Mouse (Mus musculus) kidney, embryonic 15.5 days (tissue): ENCODE data around the gene Mmp24. TPM values are rescaled to one million over a fixed set of nuclear protein-coding genes. Genes with fewer than 3 reads are reported as not detected.

ENCODE experiments used
- ATAC-seq: fragments of 200-750 bp; cut with Nextera tagmentation; replicated peaks from 2 replicates; pipeline ENCODE4 v1.8.0; 2017; ENCODE audit warnings: moderate TSS enrichment; ENCODE audit not compliant: low FRiP score
- H3K27ac ChIP-seq: fragments of 300-500 bp; sonication (generic); 2 replicates; pipeline ENCODE4 v1.5.1; 2015; ENCODE audit warnings: mild to moderate bottlenecking, inconsistent platforms
- H3K27me3 ChIP-seq: fragments of 300-500 bp; sonication (generic); 2 replicates; pipeline ENCODE4 v1.6.1; 2015; ENCODE audit warnings: inconsistent platforms
- H3K36me3 ChIP-seq: fragments of 300-500 bp; sonication (generic); 2 replicates; pipeline ENCODE4 v1.6.1; 2015; ENCODE audit warnings: inconsistent platforms
- H3K4me1 ChIP-seq: fragments of 300-500 bp; sonication (generic); 2 replicates; pipeline ENCODE4 v1.6.1; 2015; ENCODE audit warnings: inconsistent platforms
- H3K4me2 ChIP-seq: fragments of 300-500 bp; sonication (generic); 2 replicates; pipeline ENCODE4 v1.6.1; 2015; ENCODE audit warnings: moderate library complexity, mild to moderate bottlenecking, inconsistent platforms
- H3K4me3 ChIP-seq: fragments of 300-500 bp; sonication (generic); replicated peaks from 2 replicates; pipeline ENCODE4 v1.5.1; 2015; ENCODE audit warnings: mild to moderate bottlenecking, inconsistent platforms
- H3K9ac ChIP-seq: fragments of 300-500 bp; sonication (generic); 2 replicates; pipeline ENCODE4 v1.6.1; 2015; ENCODE audit warnings: mild to moderate bottlenecking, inconsistent platforms
- H3K9me3 ChIP-seq: fragments of 300-500 bp; sonication (generic); replicated peaks from 2 replicates; pipeline ENCODE4 v1.6.1; 2016; ENCODE audit warnings: inconsistent platforms
- WGBS: fragments of 180-500 bp; shearing (Covaris S2); methylation state at CpG from one replicate; pipeline ENCODE4 v1.1.7; 2015; ENCODE audit warnings: mixed read lengths; 5-methylcytosine and 5-hydroxymethylcytosine counted together
- polyA plus RNA-seq: library from polyadenylated mRNA; unstranded; fragments of >200 nt; fragmentation: Nextera tagmentation; extraction: Ambion mirVana; gene quantifications from 2 replicates; pipeline ENCODE4 v1.2.1, GENCODE M21; 2015

The Mmp24 gene
- polyA plus RNA-seq, 1 experiment from 2014 or later: 0.16 TPM

DNA sequence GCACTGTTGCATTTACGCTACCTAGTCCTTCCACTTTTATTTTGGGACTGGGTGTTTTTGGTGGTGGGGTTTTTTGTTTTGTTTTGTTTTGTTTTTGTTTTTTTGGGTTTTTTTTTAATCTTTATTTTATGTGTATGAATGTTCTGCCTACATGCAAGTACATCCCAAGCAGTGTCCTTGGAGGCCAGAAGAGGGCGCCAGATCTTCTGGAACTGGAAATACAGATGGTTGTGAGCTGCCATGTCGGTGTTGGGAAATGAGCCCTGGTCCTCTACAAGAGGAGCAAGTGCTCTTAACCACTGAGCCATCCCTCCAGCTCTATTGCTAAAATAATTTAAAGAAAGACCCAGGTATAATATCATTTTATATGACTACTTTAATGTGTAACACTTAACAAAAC, 27.6 kb downstream of the Mmp24 start:
- Histone ChIP-seq H3K4me2 (no peak overlapping the region), H3K4me1 (no peaks in the 10 kb centered on the region), H3K36me3 (no peaks in the 10 kb centered on the region), H3K27ac (no peak overlapping the region), H3K9ac (no peak overlapping the region), H3K27me3 (no peaks in the 10 kb centered on the region), H3K4me3 (no peak overlapping the region), H3K9me3 (no peaks in the 10 kb centered on the region)
- ATAC-seq: no peak
- 67% methylated on average over 3 of the region's 3 CpGs for WGBS

DNA sequence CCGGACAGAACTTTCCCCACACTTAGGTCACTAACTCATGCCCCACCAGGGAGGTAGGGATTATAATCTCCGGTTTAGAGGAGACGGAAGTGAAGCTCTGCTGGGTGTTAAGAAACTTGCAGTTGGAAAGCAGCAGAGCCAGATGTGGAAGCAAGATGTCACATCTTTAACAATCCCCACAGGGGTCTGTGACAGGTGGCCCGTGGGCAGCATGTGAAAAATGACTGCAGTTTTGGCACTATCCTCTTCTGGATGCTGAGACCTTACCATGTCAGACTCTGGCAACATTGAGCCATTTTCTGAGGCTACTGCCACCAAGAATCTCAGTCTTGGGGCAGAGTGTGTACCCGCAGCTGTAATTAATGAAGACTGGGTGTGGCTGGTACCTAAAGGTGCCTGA, 28.9 kb downstream of the Mmp24 start:
- 63% methylated on average over 5 of the region's 5 CpGs for WGBS
- H3K36me3 ChIP-seq: no peaks in the 10 kb centered on the region

DNA sequence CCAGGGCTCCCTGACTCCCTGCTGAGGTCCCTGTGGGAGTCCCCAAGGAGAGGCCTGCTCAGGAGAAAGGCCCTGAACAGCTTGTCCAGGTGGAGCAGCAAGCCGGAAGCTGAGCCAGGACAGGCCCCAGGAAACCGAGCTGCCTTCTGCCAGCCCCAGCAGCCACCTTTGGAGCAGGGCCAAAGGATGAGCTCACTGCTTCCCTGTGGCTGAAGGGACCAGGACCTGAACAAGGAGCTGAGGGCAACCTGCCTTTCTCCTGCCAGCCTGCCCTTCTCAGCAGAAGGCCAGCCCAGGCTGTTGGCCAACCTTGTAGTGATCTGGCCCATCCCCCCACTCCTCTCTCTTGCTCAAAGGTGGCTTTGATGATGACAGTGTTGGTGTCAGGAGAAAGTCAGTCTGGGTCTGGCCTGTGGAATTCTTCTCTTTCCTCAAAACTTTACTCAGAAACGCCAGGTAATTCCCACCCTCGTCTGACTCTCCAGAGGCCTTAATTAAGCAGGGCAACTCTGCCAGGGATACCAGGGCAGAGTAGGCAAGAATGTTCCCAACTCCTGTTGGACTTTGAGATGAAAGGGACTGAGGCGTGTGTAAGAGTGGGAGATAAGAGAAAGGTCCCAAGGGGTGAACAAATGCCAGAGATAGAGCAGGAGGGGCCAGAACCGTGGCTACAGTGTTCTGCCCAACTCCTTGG, 30.2 kb downstream of the Mmp24 start:
- ATAC-seq: no peak
- 52% methylated on average over 6 of the region's 6 CpGs for WGBS
- Histone ChIP-seq H3K4me1 (no peaks in the 10 kb centered on the region), H3K9ac (no peak overlapping the region), H3K27me3 (no peaks in the 10 kb centered on the region), H3K4me3 (no peak overlapping the region), H3K27ac (no peak overlapping the region), H3K4me2 (no peak overlapping the region), H3K36me3 (no peaks in the 10 kb centered on the region), H3K9me3 (no peaks in the 10 kb centered on the region)

More for the DNA sequence above, 28.9 kb downstream of the Mmp24 start:
- H3K9ac ChIP-seq: no peak overlapping the region
- ATAC-seq: no peak
- H3K4me3 ChIP-seq: no peak overlapping the region
- no peak overlapping the region for H3K4me2 ChIP-seq
- H3K27ac ChIP-seq: no peak overlapping the region
- H3K4me1 ChIP-seq: no peaks in the 10 kb centered on the region
- no peaks in the 10 kb centered on the region for H3K27me3 ChIP-seq
- H3K9me3 ChIP-seq: no peaks in the 10 kb centered on the region

DNA sequence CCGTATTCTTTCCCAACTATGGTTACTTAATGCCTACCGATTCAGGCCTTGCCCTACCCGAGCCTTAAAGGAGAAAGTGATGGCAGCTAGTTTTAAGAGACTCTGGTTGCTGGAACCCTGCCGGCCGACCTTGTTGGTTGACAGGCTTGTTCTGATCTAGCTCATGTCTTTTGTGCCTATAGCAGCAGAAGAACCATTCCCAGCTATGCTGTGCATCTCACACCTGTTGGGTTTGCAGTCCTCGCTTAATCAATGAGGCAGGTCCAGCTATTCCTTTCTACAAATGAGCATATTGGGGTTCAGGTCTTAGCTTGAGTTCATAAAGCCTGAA, 30.7 kb downstream of the Mmp24 start:
- no peak overlapping the region for H3K4me3 ChIP-seq
- no peaks in the 10 kb centered on the region for H3K36me3 ChIP-seq
- no peak overlapping the region for H3K27ac ChIP-seq
- 89% methylated on average over 6 of the region's 6 CpGs for WGBS
- no peaks in the 10 kb centered on the region for H3K9me3 ChIP-seq
- H3K9ac ChIP-seq: no peak overlapping the region
- ATAC-seq: no peak
- H3K27me3 ChIP-seq: no peaks in the 10 kb centered on the region
- no peaks in the 10 kb centered on the region for H3K4me1 ChIP-seq
- H3K4me2 ChIP-seq: no peak overlapping the region

DNA sequence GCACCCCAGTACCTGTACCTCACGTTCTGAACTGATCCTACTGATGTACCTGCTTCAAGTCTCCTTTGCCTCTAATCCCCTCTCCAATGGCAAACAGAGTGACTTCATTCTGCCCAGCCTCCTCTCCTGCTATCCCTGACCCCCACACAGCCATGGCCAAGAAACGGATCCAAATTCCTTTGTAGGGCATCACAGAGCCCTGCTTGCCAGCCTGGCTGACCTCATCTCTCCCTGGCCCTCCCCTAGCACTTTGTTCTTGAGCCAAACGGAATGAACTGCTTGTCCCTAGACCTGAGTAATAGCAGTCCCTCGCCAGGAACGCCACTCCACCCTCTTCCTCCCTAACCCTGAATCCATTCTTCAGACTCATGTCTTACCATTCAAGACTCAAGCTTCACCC, 31.4 kb downstream of the Mmp24 start:
- no peak overlapping the region for H3K9ac ChIP-seq
- no peaks in the 10 kb centered on the region for H3K9me3 ChIP-seq
- no peak overlapping the region for H3K4me3 ChIP-seq
- H3K36me3 ChIP-seq: no peaks in the 10 kb centered on the region
- WGBS: 61% methylated on average over 5 of the region's 5 CpGs
- no peak overlapping the region for H3K27ac ChIP-seq
- H3K4me2 ChIP-seq: no peak overlapping the region
- no peaks in the 10 kb centered on the region for H3K4me1 ChIP-seq
- no peaks in the 10 kb centered on the region for H3K27me3 ChIP-seq
- no peak for ATAC-seq

DNA sequence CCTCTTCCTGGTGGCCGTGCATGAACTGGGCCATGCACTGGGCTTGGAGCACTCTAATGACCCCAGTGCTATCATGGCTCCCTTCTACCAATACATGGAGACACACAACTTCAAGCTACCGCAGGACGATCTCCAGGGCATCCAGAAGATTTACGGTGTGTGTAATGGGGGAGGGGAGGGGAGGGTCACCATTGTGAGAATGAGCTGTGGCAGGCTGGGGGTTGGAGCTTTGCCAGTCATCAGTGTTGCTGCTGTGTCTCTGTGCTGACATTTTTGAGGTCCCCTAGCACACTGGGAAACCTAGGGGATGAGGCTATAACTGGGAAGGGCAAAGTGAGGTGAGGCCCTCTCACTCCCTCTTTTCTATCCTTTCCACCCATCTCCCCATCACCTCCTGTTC, 32.3 kb downstream of the Mmp24 start:
- H3K4me2 ChIP-seq: no peak overlapping the region
- H3K4me1 ChIP-seq: no peaks in the 10 kb centered on the region
- H3K27me3 ChIP-seq: no peaks in the 10 kb centered on the region
- no peak overlapping the region for H3K27ac ChIP-seq
- no peak overlapping the region for H3K9ac ChIP-seq
- no peaks in the 10 kb centered on the region for H3K36me3 ChIP-seq
- no peak overlapping the region for H3K4me3 ChIP-seq
- WGBS: 38% methylated on average over 4 of the region's 4 CpGs
- no peaks in the 10 kb centered on the region for H3K9me3 ChIP-seq
- ATAC-seq: no peak

DNA sequence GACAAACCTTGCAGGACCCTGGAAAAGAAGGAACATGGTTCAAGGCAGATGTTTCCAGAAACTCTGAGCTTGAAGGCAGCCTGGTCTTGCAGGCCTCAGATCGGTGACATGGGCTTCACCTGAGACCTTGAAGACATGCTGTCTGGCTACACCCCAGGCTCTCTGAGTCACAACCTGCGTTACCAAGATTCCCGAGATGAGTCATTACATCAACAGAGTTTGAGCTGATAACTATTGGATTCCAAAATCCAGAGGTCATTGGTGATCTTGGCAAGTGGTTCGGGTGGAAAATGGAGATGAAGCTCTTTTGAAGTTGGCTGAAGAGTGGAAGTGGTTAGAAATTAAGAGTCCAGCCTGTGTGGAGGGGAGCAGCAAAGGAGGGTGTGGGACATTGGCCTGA, 34.5 kb downstream of the Mmp24 start:
- WGBS: 83% methylated on average over 4 of the region's 4 CpGs
- ATAC-seq: no peak
- Histone ChIP-seq H3K4me3 (no peak overlapping the region), H3K9me3 (no peaks in the 10 kb centered on the region), H3K36me3 (no peaks in the 10 kb centered on the region), H3K4me2 (no peak overlapping the region), H3K9ac (no peak overlapping the region), H3K27ac (no peak overlapping the region), H3K27me3 (no peaks in the 10 kb centered on the region), H3K4me1 (no peaks in the 10 kb centered on the region)

DNA sequence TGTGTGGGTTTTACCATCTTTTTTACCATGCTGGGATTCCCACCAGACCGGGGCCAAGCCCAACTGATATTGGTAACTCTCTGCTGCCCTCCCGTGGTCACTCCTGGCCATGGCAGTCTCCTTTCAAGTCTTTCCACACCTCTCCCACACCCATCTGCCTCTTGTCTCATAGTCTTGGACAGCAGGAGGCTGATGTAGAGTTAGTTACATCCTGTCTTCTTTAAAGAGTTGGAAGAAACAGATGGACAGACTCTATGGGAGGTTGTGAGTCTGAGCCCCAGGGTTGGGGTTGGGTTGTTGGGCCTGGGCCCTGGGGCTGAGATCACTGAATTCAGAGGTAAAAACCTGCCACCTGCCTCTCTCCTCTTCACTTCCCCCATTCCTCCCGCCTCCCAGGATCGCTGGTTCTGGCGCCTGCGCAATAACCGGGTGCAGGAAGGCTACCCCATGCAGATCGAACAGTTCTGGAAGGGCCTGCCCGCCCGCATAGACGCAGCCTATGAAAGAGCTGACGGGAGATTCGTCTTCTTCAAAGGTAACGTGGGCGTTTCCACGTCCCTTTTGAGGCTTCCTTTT, 36.8 kb downstream of the Mmp24 start:
- Histone ChIP-seq H3K27me3 (no peaks in the 10 kb centered on the region), H3K27ac (no peak overlapping the region), H3K4me1 (no peaks in the 10 kb centered on the region), H3K9me3 (no peaks in the 10 kb centered on the region), H3K36me3 (no peaks in the 10 kb centered on the region), H3K9ac (no peak overlapping the region), H3K4me3 (no peak overlapping the region), H3K4me2 (no peak overlapping the region)
- ATAC-seq: no peak
- whole genome bisulfite sequencing: 36% methylated on average over 16 of the region's 16 CpGs

DNA sequence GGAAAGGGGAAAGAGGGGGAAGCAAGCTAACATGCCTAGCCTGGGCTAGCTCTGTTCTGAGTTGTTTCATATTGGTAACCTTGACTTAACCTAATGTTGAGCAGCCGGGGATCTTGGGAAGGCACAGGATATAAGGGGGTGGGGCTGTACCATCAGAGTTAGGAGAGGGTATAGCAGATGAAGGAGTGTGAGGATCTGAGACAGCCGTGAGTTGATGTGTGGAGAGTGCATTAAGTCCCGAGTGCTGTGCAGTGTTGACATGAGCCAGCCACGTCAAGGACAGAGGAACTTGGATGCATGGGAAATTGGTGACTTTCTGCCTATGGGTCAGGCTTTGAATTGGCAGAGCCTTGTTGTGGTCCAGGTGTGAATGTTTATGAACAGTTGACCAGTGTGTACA, 37.5 kb downstream of the Mmp24 start:
- 77% methylated on average over 4 of the region's 4 CpGs for WGBS
- H3K9me3 ChIP-seq: no peaks in the 10 kb centered on the region
- no peaks in the 10 kb centered on the region for H3K27me3 ChIP-seq
- H3K4me1 ChIP-seq: no peaks in the 10 kb centered on the region
- no peak overlapping the region for H3K4me3 ChIP-seq
- no peaks in the 10 kb centered on the region for H3K36me3 ChIP-seq
- no peak overlapping the region for H3K9ac ChIP-seq
- no peak for ATAC-seq
- no peak overlapping the region for H3K27ac ChIP-seq
- H3K4me2 ChIP-seq: no peak overlapping the region

DNA sequence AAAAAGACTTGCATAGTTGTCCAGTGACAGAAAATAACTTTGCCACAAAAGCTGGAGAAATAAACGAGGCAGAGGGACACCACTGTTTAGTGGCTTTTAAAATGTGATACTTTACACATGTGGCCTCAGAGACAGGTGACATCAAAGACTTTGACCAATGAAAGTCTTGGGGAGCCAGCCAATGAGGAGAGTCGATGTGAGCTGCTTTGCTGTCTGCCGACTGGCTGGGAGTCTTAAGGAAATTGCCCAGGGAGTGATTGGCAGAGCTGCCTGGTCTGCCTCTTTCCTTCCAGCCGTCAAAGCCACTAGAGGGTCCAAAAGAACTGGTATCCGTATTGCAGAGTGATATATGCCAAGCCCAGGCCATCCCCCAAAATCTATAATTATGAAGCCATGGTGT, 39.7 kb downstream of the Mmp24 start:
- Histone ChIP-seq H3K27me3 (no peaks in the 10 kb centered on the region), H3K4me2 (no peak overlapping the region), H3K9me3 (no peaks in the 10 kb centered on the region), H3K27ac (no peak overlapping the region), H3K36me3 (peaks cover 6% of the 10 kb centered on the region), H3K4me1 (peaks cover 17% of the 10 kb centered on the region), H3K9ac (no peak overlapping the region), H3K4me3 (no peak overlapping the region)
- no peak for ATAC-seq
- 17% methylated on average over 5 of the region's 5 CpGs for WGBS

DNA sequence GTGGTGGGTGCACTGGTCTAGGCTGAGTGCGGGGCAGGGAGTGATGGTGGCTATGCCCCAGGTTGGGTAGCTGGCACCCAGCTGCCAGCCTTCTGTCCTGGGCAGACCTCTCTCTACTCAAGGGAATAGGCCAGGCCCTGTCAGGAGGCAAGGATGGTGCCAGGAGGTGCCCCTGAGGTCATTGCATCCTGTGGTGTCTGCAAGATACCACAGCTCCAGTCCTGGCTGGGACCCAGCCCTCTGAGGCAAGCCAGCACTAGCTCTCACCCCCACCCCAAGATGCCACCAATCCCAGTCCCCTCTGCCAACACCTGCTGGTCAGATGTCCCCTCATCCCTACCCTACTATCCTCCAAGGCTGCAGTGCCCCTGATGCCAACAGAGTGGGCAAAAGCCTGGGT, 41.0 kb downstream of the Mmp24 start:
- Histone ChIP-seq H3K27ac (no peak overlapping the region), H3K4me1 (peaks cover 18% of the 10 kb centered on the region), H3K36me3 (peaks cover 20% of the 10 kb centered on the region), H3K4me2 (no peak overlapping the region), H3K9me3 (no peaks in the 10 kb centered on the region), H3K9ac (no peak overlapping the region), H3K27me3 (no peaks in the 10 kb centered on the region), H3K4me3 (no peak overlapping the region)
- WGBS: 100% methylated on average over 1 of the region's 1 CpGs
- ATAC-seq: no peak

DNA sequence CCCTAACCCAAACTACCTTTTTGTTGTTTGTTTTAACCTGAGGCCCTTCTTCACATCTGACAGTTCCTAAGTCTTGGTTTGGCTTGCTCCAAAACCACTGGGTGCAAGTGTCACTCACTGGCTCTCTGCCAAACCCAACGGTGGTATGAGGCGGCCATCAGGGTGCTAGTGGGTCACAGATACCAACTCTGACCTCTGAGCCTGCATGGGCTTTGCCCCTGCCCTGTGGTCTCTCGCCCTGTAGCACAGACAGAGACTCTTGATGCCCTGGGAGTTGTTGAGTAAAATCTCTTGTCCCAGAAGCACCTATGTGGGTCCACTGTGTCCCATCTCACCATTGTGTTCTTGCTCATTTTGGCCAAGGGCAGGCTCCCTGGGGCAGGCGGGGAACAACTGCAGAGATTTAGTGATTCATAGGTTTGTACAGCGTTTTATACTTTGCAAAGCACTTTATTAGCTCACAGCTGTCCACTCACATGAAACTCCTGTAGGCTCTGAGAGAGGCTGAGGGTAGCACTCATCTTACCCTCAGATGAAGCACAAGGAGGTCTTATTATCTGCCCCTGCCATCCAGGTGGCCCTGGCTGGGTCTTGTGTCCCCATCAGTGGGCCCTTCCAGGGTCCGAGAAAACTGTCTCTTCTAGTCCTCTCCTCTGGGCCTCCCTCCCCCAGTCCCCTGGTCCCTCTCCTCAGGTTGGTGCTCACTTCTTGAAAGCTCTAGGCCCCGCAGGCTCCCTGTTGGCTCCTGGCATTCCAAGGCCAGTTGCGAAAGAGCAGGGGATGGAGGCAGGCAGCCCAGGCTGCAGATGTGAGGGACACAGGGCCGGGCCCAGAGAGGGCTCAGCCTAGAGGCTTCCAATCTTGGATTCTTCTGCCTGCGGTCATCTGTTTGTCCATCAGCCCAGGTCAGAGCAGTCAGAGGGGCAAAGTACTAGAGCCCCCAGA, 42.4 kb downstream of the Mmp24 start:
- H3K27ac ChIP-seq: no peak overlapping the region
- H3K9ac ChIP-seq: 0 out of 2 replicates have a peak overlapping the region, but pooled peaks have one; percentile 21
- peak overlapping the region; percentile 92; the same call in 1 of the 2 replicates for H3K4me2 ChIP-seq
- H3K9me3 ChIP-seq: no peaks in the 10 kb centered on the region
- H3K4me3 ChIP-seq: peak overlapping the region; percentile 73; the same call in 1 of the 2 replicates
- H3K27me3 ChIP-seq: no peaks in the 10 kb centered on the region
- ATAC-seq: no peak
- 80% methylated on average over 10 of the region's 10 CpGs for WGBS
- H3K4me1 ChIP-seq: peaks cover 18% of the 10 kb centered on the region
- H3K36me3 ChIP-seq: peaks cover 33% of the 10 kb centered on the region
